Mouse (Mus musculus) neural tube, embryonic 12.5 days (tissue): ENCODE results near the gene Rgs13. TPM values are rescaled to one million over a fixed set of nuclear protein-coding genes. Genes with fewer than 3 reads are reported as not detected.

Experiments used
- ATAC-seq: fragments of 200-750 bp; cut with Nextera tagmentation; 2 replicates; pipeline ENCODE4 v1.8.0; 2017; ENCODE audit warnings: low read depth, mild to moderate bottlenecking, moderate TSS enrichment, moderate library complexity; ENCODE audit not compliant: low FRiP score
- H3K27ac ChIP-seq: fragments of 300-500 bp; sonication (generic); 2 replicates; pipeline ENCODE4 v1.5.1; 2016
- H3K27me3 ChIP-seq: fragments of 300-500 bp; sonication (generic); replicated peaks from 2 replicates; pipeline ENCODE4 v1.6.1; 2016; ENCODE audit warnings: mild to moderate bottlenecking
- H3K36me3 ChIP-seq: fragments of 300-500 bp; sonication (generic); 2 replicates; pipeline ENCODE4 v1.6.1; 2016; ENCODE audit warnings: mild to moderate bottlenecking
- H3K4me1 ChIP-seq: fragments of 300-500 bp; sonication (generic); 2 replicates; pipeline ENCODE4 v1.6.1; 2016
- H3K4me2 ChIP-seq: fragments of 300-500 bp; sonication (generic); replicated peaks from 2 replicates; pipeline ENCODE4 v1.6.1; 2016; ENCODE audit warnings: mild to moderate bottlenecking
- H3K4me3 ChIP-seq: fragments of 300-500 bp; sonication (generic); 2 replicates; pipeline ENCODE4 v1.5.1; 2016
- H3K9ac ChIP-seq: fragments of 300-500 bp; sonication (generic); 2 replicates; pipeline ENCODE4 v1.6.1; 2016; ENCODE audit warnings: mild to moderate bottlenecking
- H3K9me3 ChIP-seq: fragments of 300-500 bp; sonication (generic); 2 replicates; pipeline ENCODE4 v1.6.1; 2016; ENCODE audit warnings: mild to moderate bottlenecking
- WGBS: fragments of 180-500 bp; shearing (Covaris S2); methylation state at CpG from one replicate; pipeline ENCODE4 v1.1.7; 2016; 5-methylcytosine and 5-hydroxymethylcytosine counted together
- polyA plus RNA-seq: library from polyadenylated mRNA; unstranded; fragments of >200 nt; fragmentation: Nextera tagmentation; extraction: Ambion mirVana; gene quantifications from 2 replicates; pipeline ENCODE4 v1.2.1, GENCODE M21; 2016

Rgs13 gene
- polyA plus RNA-seq: 0.38 and 0.41 TPM in 2 replicates

- no peak for ATAC-seq
- H3K4me2 ChIP-seq: no peak within 1 kb of the TSS
- no peak within 1 kb of the TSS for H3K9ac ChIP-seq
- 53% methylated on average over 5 of the region's 5 CpGs for WGBS
- H3K36me3 ChIP-seq: no peaks in the 10 kb centered on the region
- H3K27me3 ChIP-seq: no peaks in the 10 kb centered on the region
- no peaks in the 10 kb centered on the region for H3K9me3 ChIP-seq
- no peak within 1 kb of the TSS for H3K4me3 ChIP-seq
- no peak within 1 kb of the TSS for H3K27ac ChIP-seq
- H3K4me1 ChIP-seq: no peaks in the 10 kb centered on the region
These were observed at the start of gene Rgs13 for GRCm38 (mm10) chr1:144177166-144177565. Gene Rgs13 (minus strand): TSS chr1:144177372.

- Histone ChIP-seq H3K4me3 (no peak overlapping the region), H3K36me3 (no peaks in the 10 kb centered on the region), H3K4me1 (no peaks in the 10 kb centered on the region), H3K27ac (no peak overlapping the region), H3K4me2 (no peak overlapping the region), H3K9ac (no peak overlapping the region), H3K27me3 (no peaks in the 10 kb centered on the region), H3K9me3 (no peaks in the 10 kb centered on the region)
- no peak for ATAC-seq
These were observed 38.1 kb upstream of the Rgs13 start for GRCm38 (mm10) chr1:144215230-144215629.

GRCm38 (mm10) chr1:144210912-144211311, 33.7 kb upstream of the Rgs13 start:
- no peaks in the 10 kb centered on the region for H3K36me3 ChIP-seq
- H3K4me1 ChIP-seq: no peaks in the 10 kb centered on the region
- H3K4me3 ChIP-seq: no peak overlapping the region
- H3K9me3 ChIP-seq: no peaks in the 10 kb centered on the region
- ATAC-seq: no peak
- WGBS: 69% methylated on average over 3 of the region's 3 CpGs
- no peak overlapping the region for H3K4me2 ChIP-seq
- no peak overlapping the region for H3K27ac ChIP-seq
- H3K27me3 ChIP-seq: no peaks in the 10 kb centered on the region
- no peak overlapping the region for H3K9ac ChIP-seq

GRCm38 (mm10) chr1:144206281-144207061, 29.3 kb upstream of the Rgs13 start:
- WGBS: 68% methylated on average over 7 of the region's 7 CpGs
- Histone ChIP-seq H3K27ac (no peak overlapping the region), H3K9me3 (no peaks in the 10 kb centered on the region), H3K4me3 (no peak overlapping the region), H3K4me2 (no peak overlapping the region), H3K36me3 (no peaks in the 10 kb centered on the region), H3K9ac (no peak overlapping the region), H3K27me3 (no peaks in the 10 kb centered on the region), H3K4me1 (no peaks in the 10 kb centered on the region)
- no peak for ATAC-seq

GRCm38 (mm10) chr1:144204766-144205165, 27.6 kb upstream of the Rgs13 start:
- H3K9me3 ChIP-seq: no peaks in the 10 kb centered on the region
- no peak overlapping the region for H3K4me3 ChIP-seq
- 91% methylated on average over 2 of the region's 2 CpGs for WGBS

GRCm38 (mm10) chr1:144202939-144203338, 25.8 kb upstream of the Rgs13 start:
- Histone ChIP-seq H3K9ac (no peak overlapping the region), H3K4me2 (no peak overlapping the region), H3K4me1 (no peaks in the 10 kb centered on the region), H3K36me3 (no peaks in the 10 kb centered on the region), H3K4me3 (no peak overlapping the region), H3K9me3 (no peaks in the 10 kb centered on the region), H3K27ac (no peak overlapping the region), H3K27me3 (no peaks in the 10 kb centered on the region)
- 91% methylated on average over 4 of the region's 4 CpGs for WGBS
- no peak for ATAC-seq

More at GRCm38 (mm10) chr1:144204766-144205165, 27.6 kb upstream of the Rgs13 start:
- no peak for ATAC-seq
- no peaks in the 10 kb centered on the region for H3K4me1 ChIP-seq
- no peaks in the 10 kb centered on the region for H3K27me3 ChIP-seq
- H3K27ac ChIP-seq: no peak overlapping the region
- no peak overlapping the region for H3K4me2 ChIP-seq
- H3K36me3 ChIP-seq: no peaks in the 10 kb centered on the region
- H3K9ac ChIP-seq: no peak overlapping the region

GRCm38 (mm10) chr1:144200496-144200895, 23.3 kb upstream of the Rgs13 start:
- Histone ChIP-seq H3K9me3 (no peaks in the 10 kb centered on the region), H3K9ac (no peak overlapping the region), H3K4me3 (no peak overlapping the region), H3K4me2 (no peak overlapping the region), H3K4me1 (no peaks in the 10 kb centered on the region), H3K27me3 (no peaks in the 10 kb centered on the region), H3K36me3 (no peaks in the 10 kb centered on the region), H3K27ac (no peak overlapping the region)
- WGBS: 90% methylated on average over 2 of the region's 2 CpGs
- ATAC-seq: no peak

- Histone ChIP-seq H3K4me3 (no peak overlapping the region), H3K4me1 (no peaks in the 10 kb centered on the region), H3K9me3 (no peaks in the 10 kb centered on the region), H3K36me3 (no peaks in the 10 kb centered on the region), H3K27ac (no peak overlapping the region), H3K4me2 (no peak overlapping the region), H3K27me3 (no peaks in the 10 kb centered on the region), H3K9ac (no peak overlapping the region)
- WGBS: 60% methylated on average over 1 of the region's 1 CpGs
- no peak for ATAC-seq
These were observed 22.4 kb upstream of the Rgs13 start for GRCm38 (mm10) chr1:144199538-144199937.

- Histone ChIP-seq H3K36me3 (no peaks in the 10 kb centered on the region), H3K4me2 (no peak overlapping the region), H3K9ac (no peak overlapping the region), H3K27me3 (no peaks in the 10 kb centered on the region), H3K4me3 (no peak overlapping the region), H3K4me1 (no peaks in the 10 kb centered on the region), H3K9me3 (no peaks in the 10 kb centered on the region), H3K27ac (no peak overlapping the region)
- no peak for ATAC-seq
- 30% methylated on average over 3 of the region's 3 CpGs for WGBS
These were observed 20.5 kb upstream of the Rgs13 start for GRCm38 (mm10) chr1:144197684-144198083.

GRCm38 (mm10) chr1:144186655-144187396, 9.7 kb upstream of the Rgs13 start:
- Histone ChIP-seq H3K36me3 (no peaks in the 10 kb centered on the region), H3K9me3 (no peaks in the 10 kb centered on the region), H3K4me2 (no peak overlapping the region), H3K27me3 (no peaks in the 10 kb centered on the region), H3K4me1 (no peaks in the 10 kb centered on the region), H3K9ac (no peak overlapping the region), H3K4me3 (no peak overlapping the region), H3K27ac (no peak overlapping the region)
- no peak for ATAC-seq
- WGBS: 60% methylated on average over 7 of the region's 7 CpGs

- H3K4me3 ChIP-seq: no peak overlapping the region
- no peaks in the 10 kb centered on the region for H3K27me3 ChIP-seq
- no peaks in the 10 kb centered on the region for H3K9me3 ChIP-seq
- no peaks in the 10 kb centered on the region for H3K36me3 ChIP-seq
- H3K4me2 ChIP-seq: no peak overlapping the region
- H3K9ac ChIP-seq: no peak overlapping the region
- ATAC-seq: no peak
- no peaks in the 10 kb centered on the region for H3K4me1 ChIP-seq
- H3K27ac ChIP-seq: no peak overlapping the region
- 81% methylated on average over 4 of the region's 4 CpGs for WGBS
These were observed 8.0 kb upstream of the Rgs13 start for GRCm38 (mm10) chr1:144184955-144185715.

GRCm38 (mm10) chr1:144183622-144184021, 6.5 kb upstream of the Rgs13 start:
- no peak overlapping the region for H3K4me3 ChIP-seq
- no peaks in the 10 kb centered on the region for H3K36me3 ChIP-seq
- H3K9me3 ChIP-seq: no peaks in the 10 kb centered on the region
- ATAC-seq: no peak
- H3K4me2 ChIP-seq: no peak overlapping the region
- no peaks in the 10 kb centered on the region for H3K4me1 ChIP-seq
- H3K27ac ChIP-seq: no peak overlapping the region
- H3K27me3 ChIP-seq: no peaks in the 10 kb centered on the region
- no peak overlapping the region for H3K9ac ChIP-seq
